Mouse (Mus musculus) adrenal gland, postnatal 0 days (tissue): ENCODE measurements around the gene Kiss1r. TPM values are rescaled to one million over a fixed set of nuclear protein-coding genes. Genes with fewer than 3 reads are reported as not detected.

ENCODE experiments used
- polyA plus RNA-seq: library from polyadenylated mRNA; unstranded; fragments of >200 nt; fragmentation: Nextera tagmentation; extraction: Ambion mirVana; gene quantifications from 2 replicates; pipeline ENCODE4 v1.2.1, GENCODE M21; 2015

The Kiss1r gene
- polyA plus RNA-seq, result 0.77 and 1.0 TPM in 2 replicates

GRCm38 (mm10) chr10:79916808-79917531 lies at the start of gene Kiss1r:
Gene Kiss1r, plus strand, starts transcription at chr10:79916971.

DNA sequence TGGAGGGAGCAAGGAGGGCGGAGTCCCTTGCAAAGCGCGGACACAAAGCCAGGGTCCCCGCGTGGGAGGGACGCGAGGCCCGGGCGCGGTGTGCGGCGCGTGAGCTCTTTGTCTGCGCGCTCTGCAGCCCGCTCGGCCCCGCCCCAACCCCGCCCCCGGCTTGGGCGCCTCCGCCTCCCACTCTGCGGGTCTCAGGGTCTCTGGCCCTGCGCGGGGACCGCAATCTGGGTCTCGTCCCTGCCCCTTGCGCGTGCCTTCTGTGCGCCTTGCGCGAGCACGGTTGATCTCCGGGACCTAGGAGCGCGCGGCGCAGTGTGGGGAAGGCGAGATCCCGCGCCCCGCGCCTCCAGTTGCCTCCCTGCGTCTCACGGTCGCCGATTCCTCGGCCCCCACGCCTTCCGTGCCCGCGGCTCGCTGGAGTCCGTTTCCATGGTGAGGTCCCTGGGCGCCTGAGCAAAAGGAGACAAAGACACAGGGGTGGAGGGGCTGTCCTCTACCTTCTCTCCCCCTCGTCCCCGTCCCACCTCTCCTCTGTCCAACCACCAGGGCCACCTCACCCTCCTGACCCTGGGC lies 42.4 kb upstream of the Kiss1r start, which contains the start of the genes Prtn3 and Plppr3:
Gene Prtn3, plus strand, starts transcription at position 187 of the 573 bp plus-strand sequence.
Gene Plppr3, minus strand, starts transcription at position 345 of the 573 bp plus-strand sequence.

DNA sequence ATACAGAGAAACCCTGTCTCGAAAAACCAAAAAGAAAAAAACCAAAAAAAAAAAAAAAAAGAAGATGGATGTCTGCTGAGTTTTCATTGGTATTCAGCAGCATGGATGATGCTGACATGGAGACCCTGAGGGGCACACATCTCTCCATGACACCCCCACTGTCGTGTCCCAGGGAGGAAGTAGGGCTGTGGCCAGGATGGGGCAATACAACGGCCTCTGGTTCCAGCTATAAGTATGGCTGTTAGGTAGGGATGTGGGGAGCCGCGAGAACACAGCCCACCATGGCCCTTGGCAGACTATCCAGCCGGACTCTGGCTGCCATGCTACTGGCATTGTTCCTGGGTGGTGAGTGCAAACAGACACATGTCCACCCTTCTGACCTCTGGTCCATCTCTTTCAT lies 30.7 kb upstream of the Kiss1r start, which contains the start of gene Elane:
Gene Elane, plus strand, starts transcription at position 194 of the 400 bp plus-strand sequence.

GRCm38 (mm10) chr10:79890670-79891069 lies 26.1 kb upstream of the Kiss1r start, which contains the start of gene Cfd:
Gene Cfd, plus strand, starts transcription at chr10:79890853.

GRCm38 (mm10) chr10:79908167-79909091 lies 8.3 kb upstream of the Kiss1r start, which contains the start of gene Med16:
Gene Med16, minus strand, starts transcription at chr10:79908923.

DNA sequence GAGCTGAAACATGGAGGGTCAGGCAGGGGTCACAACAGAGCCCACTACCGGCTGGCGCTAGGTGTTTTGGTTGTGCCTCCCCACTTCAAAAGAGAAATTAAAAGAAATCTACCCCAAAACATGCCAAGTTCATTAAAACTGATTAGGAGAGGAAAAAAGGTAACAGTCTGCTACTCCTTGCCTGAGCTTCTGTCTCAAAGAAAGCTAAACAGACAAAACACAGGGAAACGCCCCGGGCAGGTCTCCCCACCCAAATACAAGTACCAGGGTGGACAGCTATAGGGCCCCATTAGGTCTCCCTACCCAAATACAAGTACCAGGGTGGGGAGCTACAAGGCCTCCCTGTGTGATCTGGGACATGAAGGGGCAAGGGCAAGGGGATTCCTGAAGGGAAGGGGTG lies 6.2 kb upstream of the Kiss1r start, which contains the start of gene Gm26602:
Gene Gm26602, plus strand, starts transcription at position 301 of the 400 bp plus-strand sequence.

DNA sequence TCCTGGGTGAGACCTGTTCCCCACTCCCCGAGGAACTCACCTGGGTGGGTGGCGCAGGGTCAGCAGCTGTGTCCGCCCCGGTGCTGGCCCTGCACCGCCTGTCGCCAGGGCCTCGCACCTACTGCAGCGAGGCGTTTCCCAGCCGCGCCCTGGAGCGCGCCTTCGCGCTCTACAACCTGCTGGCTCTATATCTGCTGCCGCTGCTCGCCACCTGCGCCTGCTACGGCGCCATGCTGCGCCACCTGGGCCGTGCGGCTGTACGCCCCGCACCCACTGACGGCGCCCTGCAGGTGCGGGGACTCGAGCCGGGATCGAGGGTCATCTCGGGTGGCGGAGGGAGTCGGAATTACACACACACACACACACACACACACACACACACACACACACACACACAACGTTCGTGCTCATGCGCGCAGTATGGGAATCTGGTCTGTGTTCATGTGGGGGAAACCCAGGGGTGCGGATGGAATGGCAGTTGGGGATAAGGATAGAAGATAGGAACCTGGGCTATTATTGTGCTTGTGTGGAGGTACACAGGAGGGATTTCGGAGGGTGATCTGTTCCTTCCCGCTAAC lies 4.3 kb downstream of the Kiss1r start, which contains the start of gene R3hdm4:
Gene R3hdm4, minus strand, starts transcription at position 251 of the 578 bp plus-strand sequence.

GRCm38 (mm10) chr10:79926491-79927323 lies 9.9 kb downstream of the Kiss1r start, which contains the start of gene Arid3a:
Gene Arid3a, plus strand, starts transcription at chr10:79927043.

GRCm38 (mm10) chr10:79959847-79960601 lies 43.3 kb downstream of the Kiss1r start, which contains the start of gene Wdr18:
Gene Wdr18, plus strand, starts transcription at chr10:79960152.

DNA sequence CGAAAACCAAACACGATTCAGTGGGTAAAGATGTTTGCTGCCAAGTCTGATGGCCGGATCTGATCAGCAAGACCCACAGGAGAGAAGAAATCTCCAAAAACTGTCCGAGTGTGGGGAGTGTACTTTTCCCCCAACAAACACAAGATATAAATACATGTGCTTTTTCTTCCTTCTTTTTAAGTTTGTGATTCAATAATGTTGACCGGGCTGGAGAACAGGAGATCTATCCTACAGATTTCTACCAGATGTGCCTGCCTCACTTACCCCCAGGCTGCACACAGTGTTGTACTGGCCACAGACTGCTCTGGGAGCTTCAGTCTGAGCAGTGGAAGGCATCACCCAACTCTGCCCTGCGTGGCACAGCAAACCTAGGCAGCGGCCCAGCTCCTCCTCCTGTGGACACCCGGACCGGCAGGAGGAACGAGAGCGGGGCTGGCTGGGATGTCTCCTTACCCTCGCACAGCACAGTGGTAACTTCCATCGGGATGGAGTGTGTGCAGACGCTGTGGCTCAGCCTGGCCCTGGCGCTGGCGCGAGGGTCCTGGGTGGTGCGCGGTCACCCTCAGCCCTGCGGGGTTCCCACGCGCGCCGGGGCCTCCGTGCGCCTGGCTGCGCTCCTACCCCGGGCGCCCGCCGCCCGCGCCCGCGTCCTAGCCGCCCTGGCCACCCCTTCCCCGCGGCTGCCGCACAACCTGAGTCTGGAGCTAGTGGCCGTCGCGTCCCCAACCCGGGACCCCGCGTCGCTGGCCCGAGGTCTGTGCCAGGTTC lies 53.8 kb downstream of the Kiss1r start, which contains the start of gene Grin3b:
Gene Grin3b, plus strand, starts transcription at position 301 of the 768 bp plus-strand sequence.

Other genes with a start within 250 kb of the Kiss1r start
- gene Tpgs1, start 247.6 kb upstream of the Kiss1r start, polyA plus RNA-seq, result 81.4 and 84.4 TPM in 2 replicates
- gene Cdc34, start 234.8 kb upstream of the Kiss1r start, polyA plus RNA-seq, result 66.5 and 73.9 TPM in 2 replicates
- 0.61 and 0.69 TPM in 2 replicates for gene Gzmm, start 228.0 kb upstream of the Kiss1r start, polyA plus RNA-seq
- 813 and 928 TPM in 2 replicates for gene Bsg, start 212.5 kb upstream of the Kiss1r start, polyA plus RNA-seq
- 1.6 TPM in 2 replicates for gene Hcn2, start 200.3 kb upstream of the Kiss1r start, polyA plus RNA-seq
- gene Polrmt, start 170.4 kb upstream of the Kiss1r start, polyA plus RNA-seq, result 16.6 and 29.3 TPM in 2 replicates
- gene Fgf22, start 161.9 kb upstream of the Kiss1r start, polyA plus RNA-seq, result 0.15 TPM in 1 of 2 replicates, not detected in the other
- gene Rnf126, start 150.0 kb upstream of the Kiss1r start, polyA plus RNA-seq, result 50.8 and 66.1 TPM in 2 replicates
- 10.9 and 12.6 TPM in 2 replicates for gene Fstl3, start 139.7 kb upstream of the Kiss1r start, polyA plus RNA-seq
- 0.13 and 0.46 TPM in 2 replicates for gene Prss57, start 126.0 kb upstream of the Kiss1r start, polyA plus RNA-seq
- 72.1 and 96.9 TPM in 2 replicates for gene Palm, start 123.4 kb upstream of the Kiss1r start, polyA plus RNA-seq
- 1.1 TPM in 2 replicates for gene Misp, start 96.0 kb upstream of the Kiss1r start, polyA plus RNA-seq
- gene Ptbp1, start 62.5 kb upstream of the Kiss1r start, polyA plus RNA-seq, result 85.9 and 118 TPM in 2 replicates
- 8.3 and 10.4 TPM in 2 replicates for gene Prtn3, start 42.5 kb upstream of the Kiss1r start, polyA plus RNA-seq
- 21.3 and 54.6 TPM in 2 replicates for gene Plppr3, start 42.3 kb upstream of the Kiss1r start, polyA plus RNA-seq
- 8.1 and 10.4 TPM in 2 replicates for gene Elane, start 30.7 kb upstream of the Kiss1r start, polyA plus RNA-seq
- 0.96 and 5.3 TPM in 2 replicates for gene Cfd, start 26.1 kb upstream of the Kiss1r start, polyA plus RNA-seq
- 28.5 and 37.7 TPM in 2 replicates for gene Med16, start 8.0 kb upstream of the Kiss1r start, polyA plus RNA-seq
- gene Gm26602, start 6.1 kb upstream of the Kiss1r start, polyA plus RNA-seq, result 8.4 and 15.7 TPM in 2 replicates
- gene R3hdm4, start 4.2 kb downstream of the Kiss1r start, polyA plus RNA-seq, result 81.3 and 98.1 TPM in 2 replicates
- gene Arid3a, start 10.1 kb downstream of the Kiss1r start, polyA plus RNA-seq, result 1.7 and 2.8 TPM in 2 replicates
- 53.4 and 76.1 TPM in 2 replicates for gene Wdr18, start 43.2 kb downstream of the Kiss1r start, polyA plus RNA-seq
- 0.11 and 0.16 TPM in 2 replicates for gene Grin3b, start 53.7 kb downstream of the Kiss1r start, polyA plus RNA-seq
- 19.3 and 25.0 TPM in 2 replicates for gene Tmem259, start 67.4 kb downstream of the Kiss1r start, polyA plus RNA-seq
- 57.9 and 65.3 TPM in 2 replicates for gene Cnn2, start 71.6 kb downstream of the Kiss1r start, polyA plus RNA-seq
- gene Abca7, start 79.5 kb downstream of the Kiss1r start, polyA plus RNA-seq, result 5.5 and 5.7 TPM in 2 replicates
- 4.9 and 6.0 TPM in 2 replicates for gene Arhgap45, start 99.7 kb downstream of the Kiss1r start, polyA plus RNA-seq
- gene Polr2e, start 122.8 kb downstream of the Kiss1r start, polyA plus RNA-seq, result 156 and 175 TPM in 2 replicates
- gene Gpx4, start 130.2 kb downstream of the Kiss1r start, polyA plus RNA-seq, result 1,645 and 2,206 TPM in 2 replicates
- 7.0 and 17.7 TPM in 2 replicates for gene Sbno2, start 188.6 kb downstream of the Kiss1r start, polyA plus RNA-seq
- 10.7 and 13.5 TPM in 2 replicates for gene Stk11, start 198.8 kb downstream of the Kiss1r start, polyA plus RNA-seq
- 381 and 502 TPM in 2 replicates for gene Atp5d, start 221.7 kb downstream of the Kiss1r start, polyA plus RNA-seq
- 9.5 and 12.7 TPM in 2 replicates for gene Cbarp, start 223.9 kb downstream of the Kiss1r start, polyA plus RNA-seq
- 9.1 and 14.6 TPM in 2 replicates for gene Midn, start 231.3 kb downstream of the Kiss1r start, polyA plus RNA-seq
- gene Cirbp, start 249.0 kb downstream of the Kiss1r start, polyA plus RNA-seq, result 298 and 357 TPM in 2 replicates